Mouse (Mus musculus): ENCODE results near the gene Hnrnpab. TPM values are rescaled to one million over a fixed set of nuclear protein-coding genes. Genes with fewer than 3 reads are reported as not detected.
"Not testable (repeated sequence)": the region's sequence is repeated elsewhere in the genome, so short reads cannot be mapped to it uniquely, and the experiment has no call there.

The Hnrnpab gene
- polyA plus RNA-seq, 1 experiment from 2014 or later = 238 TPM

DNA sequence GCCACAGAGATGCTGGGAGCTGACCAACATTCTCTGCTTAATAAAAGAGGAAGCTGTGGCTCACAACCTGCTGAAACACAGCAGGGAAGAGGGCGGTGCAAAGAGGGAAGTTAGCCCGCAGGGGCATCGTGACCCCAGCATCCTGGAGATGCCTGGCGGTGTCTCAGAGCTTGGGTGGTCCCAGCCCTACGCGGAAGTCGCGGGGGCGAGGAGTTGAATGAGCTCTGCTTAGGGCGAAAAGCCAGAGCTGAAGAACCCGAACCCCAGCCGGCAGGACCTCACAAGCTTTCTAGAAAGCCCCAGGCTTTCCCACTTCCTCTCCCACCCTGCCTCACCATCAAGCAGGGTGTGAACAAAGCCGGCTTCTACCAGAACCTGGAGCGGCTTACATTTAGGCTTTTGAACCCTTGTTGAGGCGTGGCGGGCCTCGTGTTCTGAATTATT lies 31.3 kb upstream of the Hnrnpab start:
- Histone ChIP-seq H3K9ac (ENCODE audit: low read length) (peak overlapping the region; percentile 60), H3K4me3 (replicated peaks; ENCODE audit: low read length) (peak overlapping the region; percentile 25), H3K27ac (ENCODE audit: low read length) (peak overlapping the region; percentile 74), H3K9me3 (replicated peaks; ENCODE audit: control insufficient read depth, low read length) (no peaks in the 10 kb centered on the region), H3K36me3 (ENCODE audit: control insufficient read depth, insufficient read depth, low read length) (no peaks in the 10 kb centered on the region), H3K27me3 (ENCODE audit: control insufficient read depth, insufficient read depth, low read length) (no peaks in the 10 kb centered on the region), H3K4me2 (ENCODE audit: low read depth, low read length) (peak overlapping the region; percentile 50), H3K4me1 (ENCODE audit: control insufficient read depth, insufficient read depth, low read length) (peaks cover 10% of the 10 kb centered on the region)
- no peak for ATAC-seq (ENCODE audit: insufficient read depth, low FRiP score)
- 7% methylated on average over 17 of the region's 17 CpGs for WGBS

DNA sequence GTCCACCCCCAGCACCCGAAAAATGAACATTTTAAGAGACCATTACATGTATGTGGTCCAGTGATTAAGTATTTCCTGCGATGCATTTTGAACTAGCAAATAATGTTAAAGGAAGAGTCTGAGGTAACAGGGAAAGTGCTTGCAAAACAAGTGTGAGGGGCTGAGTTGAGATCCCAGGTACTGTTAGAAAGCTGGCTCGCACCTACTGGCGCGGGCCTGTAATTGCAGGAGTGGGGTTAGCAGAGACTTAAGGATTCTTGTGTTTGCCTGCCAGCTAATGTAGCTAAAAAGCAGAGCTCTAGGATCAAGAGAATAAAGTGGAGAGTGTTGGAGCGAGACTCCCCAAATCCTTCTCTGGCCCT lies 29.7 kb upstream of the Hnrnpab start:
- Histone ChIP-seq H3K27ac (ENCODE audit: low read length) (peak overlapping the region; percentile 88), H3K4me1 (ENCODE audit: control insufficient read depth, insufficient read depth, low read length) (peaks cover 10% of the 10 kb centered on the region), H3K9ac (ENCODE audit: low read length) (peak overlapping the region; percentile 81), H3K4me2 (ENCODE audit: low read depth, low read length) (peak overlapping the region; percentile 72), H3K27me3 (ENCODE audit: control insufficient read depth, insufficient read depth, low read length) (no peaks in the 10 kb centered on the region), H3K36me3 (ENCODE audit: control insufficient read depth, insufficient read depth, low read length) (no peaks in the 10 kb centered on the region), H3K9me3 (replicated peaks; ENCODE audit: control insufficient read depth, low read length) (no peaks in the 10 kb centered on the region), H3K4me3 (replicated peaks; ENCODE audit: low read length) (peak overlapping the region; percentile 68)
- 4% methylated on average over 6 of the region's 6 CpGs for WGBS
- peak; percentile 42; the same call in 1 of the 2 replicates for ATAC-seq (ENCODE audit: insufficient read depth, low FRiP score)

DNA sequence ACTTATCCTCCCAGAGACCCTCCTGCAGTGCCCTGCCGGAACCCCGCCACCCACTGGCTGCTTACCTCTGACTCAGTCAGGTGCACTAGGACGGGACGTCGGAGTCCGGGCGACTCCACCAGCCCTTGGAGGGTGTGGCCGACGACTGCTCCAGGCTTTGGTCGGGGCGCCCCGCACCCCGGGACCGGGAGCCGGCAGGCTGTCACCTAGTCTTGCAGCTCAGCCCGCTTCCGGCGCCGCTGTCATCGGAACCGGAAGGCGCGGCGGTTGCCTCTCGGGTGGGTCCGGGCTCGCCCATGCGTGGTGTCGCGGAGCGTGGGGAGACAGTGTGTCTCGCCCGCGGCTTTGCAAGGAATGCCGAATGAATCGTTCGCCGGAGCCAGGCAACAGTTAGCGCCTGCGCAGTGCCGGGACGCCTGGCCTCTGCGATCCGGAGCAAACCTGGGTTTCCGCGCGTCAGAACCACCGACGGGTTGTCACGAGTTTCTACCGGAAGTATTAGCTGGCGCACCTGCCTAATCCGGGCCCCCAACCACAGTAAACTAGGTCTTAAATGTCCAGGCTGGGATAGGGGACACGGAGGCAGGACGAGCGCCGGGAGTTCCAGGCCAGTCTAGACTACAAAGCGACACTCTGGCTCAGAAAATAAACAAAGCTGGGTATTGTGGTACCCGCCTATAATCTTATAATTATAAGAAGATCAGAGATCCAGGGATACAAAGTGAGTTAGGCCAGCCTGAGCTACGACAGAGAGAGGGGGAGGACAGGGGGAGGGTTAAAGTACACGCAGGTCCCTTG lies 29.1 kb upstream of the Hnrnpab start, which contains the start of gene Rmnd5b:
Rmnd5b (minus strand) TSS at position 372 of the 798 bp plus-strand sequence.
- WGBS = under 1% methylated on average over 61 of the region's 61 CpGs

DNA sequence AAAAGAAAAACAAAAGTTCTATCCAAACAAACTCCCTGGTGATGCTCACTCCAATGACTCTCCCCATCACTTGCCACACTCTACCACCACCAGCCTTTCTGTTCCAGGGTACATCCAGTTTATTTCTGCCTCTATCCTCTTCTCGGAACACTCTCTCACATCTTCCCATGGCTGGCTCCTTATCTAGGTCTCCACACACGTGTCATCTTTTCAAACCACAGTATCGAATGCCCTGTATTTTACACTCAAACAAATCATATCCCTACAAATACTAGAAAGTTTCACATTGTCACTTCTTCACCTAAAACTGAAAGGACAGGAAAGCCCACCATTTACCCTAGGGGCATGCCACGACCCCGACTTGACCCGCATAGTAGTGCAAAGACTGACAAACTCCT lies 28.5 kb upstream of the Hnrnpab start:
- 7% methylated on average over 6 of the region's 6 CpGs for WGBS
- Histone ChIP-seq H3K9me3 (replicated peaks; ENCODE audit: control insufficient read depth, low read length) (no peaks in the 10 kb centered on the region), H3K4me3 (replicated peaks; ENCODE audit: low read length) (peak overlapping the region; percentile 68), H3K27me3 (ENCODE audit: control insufficient read depth, insufficient read depth, low read length) (no peaks in the 10 kb centered on the region), H3K4me2 (ENCODE audit: low read depth, low read length) (peak overlapping the region; percentile 72), H3K9ac (ENCODE audit: low read length) (peak overlapping the region; percentile 81), H3K27ac (ENCODE audit: low read length) (peak overlapping the region; percentile 88), H3K36me3 (ENCODE audit: control insufficient read depth, insufficient read depth, low read length) (no peaks in the 10 kb centered on the region), H3K4me1 (ENCODE audit: control insufficient read depth, insufficient read depth, low read length) (peaks cover 10% of the 10 kb centered on the region)
- ATAC-seq (ENCODE audit: insufficient read depth, low FRiP score) = no peak

More for the DNA sequence above, 29.1 kb upstream of the Hnrnpab start, which contains the start of gene Rmnd5b:
- Histone ChIP-seq H3K9ac (ENCODE audit: low read length) (peak within 1 kb of the TSS; percentile 81), H3K4me1 (ENCODE audit: control insufficient read depth, insufficient read depth, low read length) (peaks cover 10% of the 10 kb centered on the region), H3K4me3 (replicated peaks; ENCODE audit: low read length) (peak within 1 kb of the TSS; percentile 68), H3K36me3 (ENCODE audit: control insufficient read depth, insufficient read depth, low read length) (no peaks in the 10 kb centered on the region), H3K27me3 (ENCODE audit: control insufficient read depth, insufficient read depth, low read length) (no peaks in the 10 kb centered on the region), H3K4me2 (ENCODE audit: low read depth, low read length) (peak within 1 kb of the TSS; percentile 72), H3K9me3 (replicated peaks; ENCODE audit: control insufficient read depth, low read length) (no peaks in the 10 kb centered on the region), H3K27ac (ENCODE audit: low read length) (peak within 1 kb of the TSS; percentile 88)
- peak; percentile 85 for ATAC-seq (ENCODE audit: insufficient read depth, low FRiP score)

DNA sequence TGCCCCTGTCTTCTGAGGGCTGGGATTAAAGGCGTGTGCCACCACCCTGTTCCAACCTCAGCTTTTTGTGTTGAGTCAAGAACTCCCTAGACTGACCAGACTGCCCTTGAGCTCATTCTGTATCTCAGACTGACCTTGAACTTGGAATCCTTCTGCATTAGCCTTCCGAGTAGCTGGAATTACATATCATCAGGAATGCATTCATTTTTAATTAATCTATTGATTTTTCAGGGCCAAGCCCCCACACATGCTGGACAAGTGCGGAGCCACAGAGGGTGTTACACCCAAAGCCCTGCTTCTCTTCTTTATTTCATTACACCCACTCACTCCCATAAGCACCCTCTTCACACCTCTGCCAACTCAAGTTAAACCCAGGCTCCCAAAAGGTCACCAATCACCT lies 27.1 kb upstream of the Hnrnpab start:
- no peak for ATAC-seq (ENCODE audit: insufficient read depth, low FRiP score)
- no peaks in the 10 kb centered on the region for H3K27me3 ChIP-seq (ENCODE audit: control insufficient read depth, insufficient read depth, low read length)
- H3K4me1 ChIP-seq (ENCODE audit: control insufficient read depth, insufficient read depth, low read length) = peaks cover 10% of the 10 kb centered on the region
- H3K4me3 ChIP-seq (replicated peaks; ENCODE audit: low read length) = no peak overlapping the region
- H3K4me2 ChIP-seq (ENCODE audit: low read depth, low read length) = no peak overlapping the region
- H3K9ac ChIP-seq (ENCODE audit: low read length) = no peak overlapping the region
- no peaks in the 10 kb centered on the region for H3K36me3 ChIP-seq (ENCODE audit: control insufficient read depth, insufficient read depth, low read length)
- WGBS = 90% methylated on average over 3 of the region's 3 CpGs
- no peak overlapping the region for H3K27ac ChIP-seq (ENCODE audit: low read length)
- no peaks in the 10 kb centered on the region for H3K9me3 ChIP-seq (replicated peaks; ENCODE audit: control insufficient read depth, low read length)

DNA sequence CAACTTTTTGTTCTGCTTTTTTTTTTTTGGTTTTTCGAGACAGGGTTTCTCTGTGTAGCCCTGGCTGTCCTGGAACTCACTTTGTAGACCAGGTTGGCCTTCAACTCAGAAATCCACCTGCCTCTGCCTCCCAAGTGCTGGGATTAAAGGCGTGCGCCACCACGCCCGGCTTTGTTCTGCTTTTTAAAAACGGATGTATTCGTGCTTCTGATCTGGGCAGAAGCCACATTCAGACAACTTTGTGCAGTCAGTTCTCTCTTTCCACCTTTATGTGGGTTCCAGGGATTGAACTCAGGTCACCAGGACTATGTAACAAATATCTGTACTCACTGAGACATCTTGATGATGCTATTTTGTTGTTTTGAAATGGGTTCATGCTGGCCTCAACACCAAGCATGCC lies 26.6 kb upstream of the Hnrnpab start:
- not testable (repeated sequence) for H3K4me2 ChIP-seq (ENCODE audit: low read depth, low read length); H3K36me3 ChIP-seq (ENCODE audit: control insufficient read depth, insufficient read depth, low read length); H3K27ac ChIP-seq (ENCODE audit: low read length); H3K4me1 ChIP-seq (ENCODE audit: control insufficient read depth, insufficient read depth, low read length); H3K9me3 ChIP-seq (replicated peaks; ENCODE audit: control insufficient read depth, low read length); H3K27me3 ChIP-seq (ENCODE audit: control insufficient read depth, insufficient read depth, low read length); H3K4me3 ChIP-seq (replicated peaks; ENCODE audit: low read length); H3K9ac ChIP-seq (ENCODE audit: low read length); ATAC-seq (ENCODE audit: insufficient read depth, low FRiP score)
- WGBS = 89% methylated on average over 7 of the region's 7 CpGs

DNA sequence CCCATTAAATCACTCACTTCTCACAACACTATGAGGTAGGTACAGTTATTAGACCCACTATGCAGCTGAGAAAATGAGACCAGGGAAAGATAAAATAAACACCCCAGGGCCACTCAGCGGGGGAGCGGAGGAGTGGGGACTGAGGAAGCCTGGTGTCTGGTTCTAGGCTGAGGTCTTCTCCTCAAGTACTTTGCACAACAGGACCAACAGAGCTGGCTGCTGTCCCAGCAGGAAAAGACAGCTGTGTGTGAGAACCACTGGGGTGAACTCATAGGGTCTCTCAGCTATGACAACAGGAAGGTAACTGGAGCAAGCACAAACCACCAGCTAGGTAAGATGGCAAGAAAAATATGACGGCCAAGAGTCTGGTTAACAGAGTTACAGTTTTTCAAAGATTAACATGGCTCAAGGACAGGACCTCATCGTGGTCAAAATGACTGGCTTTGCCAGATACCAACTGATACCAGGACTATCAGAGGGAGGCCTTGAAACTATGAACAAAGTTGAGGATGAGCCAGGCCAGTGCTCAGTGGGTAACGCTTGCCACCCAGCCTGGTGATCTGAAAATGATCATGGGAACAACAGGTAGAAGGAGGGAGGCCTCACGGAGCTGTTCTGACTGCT lies 25.6 kb upstream of the Hnrnpab start:
- no peak overlapping the region for H3K4me2 ChIP-seq (ENCODE audit: low read depth, low read length)
- ATAC-seq (ENCODE audit: insufficient read depth, low FRiP score) = no peak
- WGBS = 81% methylated on average over 6 of the region's 6 CpGs
- no peak overlapping the region for H3K27ac ChIP-seq (ENCODE audit: low read length)
- no peaks in the 10 kb centered on the region for H3K36me3 ChIP-seq (ENCODE audit: control insufficient read depth, insufficient read depth, low read length)
- no peaks in the 10 kb centered on the region for H3K27me3 ChIP-seq (ENCODE audit: control insufficient read depth, insufficient read depth, low read length)
- no peaks in the 10 kb centered on the region for H3K9me3 ChIP-seq (replicated peaks; ENCODE audit: control insufficient read depth, low read length)
- H3K4me3 ChIP-seq (replicated peaks; ENCODE audit: low read length) = no peak overlapping the region
- H3K4me1 ChIP-seq (ENCODE audit: control insufficient read depth, insufficient read depth, low read length) = 0 out of 2 replicates have a peak, but pooled peaks cover 3% of the 10 kb centered on the region
- no peak overlapping the region for H3K9ac ChIP-seq (ENCODE audit: low read length)

DNA sequence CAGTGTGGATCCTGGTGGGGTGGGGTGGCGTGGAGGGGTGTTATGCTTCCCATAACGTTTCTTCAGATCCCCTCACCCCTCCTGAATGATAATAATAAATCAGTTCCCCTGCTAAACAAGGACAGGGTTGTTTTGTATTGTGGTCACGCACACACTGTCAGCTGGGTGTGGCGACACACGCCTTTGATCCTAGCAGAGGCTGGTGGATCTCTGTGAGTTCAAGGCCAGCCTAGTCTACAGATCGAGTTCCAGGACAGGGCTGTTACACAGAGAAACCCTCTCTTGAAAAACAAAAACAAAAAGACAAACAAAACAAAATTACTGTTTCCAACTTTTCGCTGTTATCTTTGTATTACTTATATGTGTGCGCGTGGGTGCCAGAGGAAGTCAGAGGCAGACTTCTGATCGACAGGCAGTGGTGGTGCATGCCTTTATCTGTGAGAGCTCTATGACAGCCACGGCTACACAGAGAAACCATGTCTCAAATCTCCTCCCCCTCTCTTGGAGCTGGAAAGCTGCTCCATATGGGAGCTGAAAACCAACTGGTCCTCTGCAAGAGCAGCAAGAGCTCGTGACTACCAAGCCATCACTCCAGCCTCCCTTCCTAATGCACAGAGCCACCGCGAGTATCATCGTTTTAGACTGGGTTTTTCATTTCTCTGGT lies 23.1 kb upstream of the Hnrnpab start:
- H3K9me3 ChIP-seq (replicated peaks; ENCODE audit: control insufficient read depth, low read length) = no peaks in the 10 kb centered on the region
- no peaks in the 10 kb centered on the region for H3K4me1 ChIP-seq (ENCODE audit: control insufficient read depth, insufficient read depth, low read length)
- H3K9ac ChIP-seq (ENCODE audit: low read length) = no peak overlapping the region
- WGBS = 78% methylated on average over 15 of the region's 15 CpGs
- H3K4me3 ChIP-seq (replicated peaks; ENCODE audit: low read length) = no peak overlapping the region
- no peak overlapping the region for H3K4me2 ChIP-seq (ENCODE audit: low read depth, low read length)
- peaks cover 15% of the 10 kb centered on the region for H3K36me3 ChIP-seq (ENCODE audit: control insufficient read depth, insufficient read depth, low read length)
- no peak for ATAC-seq (ENCODE audit: insufficient read depth, low FRiP score)
- H3K27ac ChIP-seq (ENCODE audit: low read length) = no peak overlapping the region
- no peaks in the 10 kb centered on the region for H3K27me3 ChIP-seq (ENCODE audit: control insufficient read depth, insufficient read depth, low read length)

DNA sequence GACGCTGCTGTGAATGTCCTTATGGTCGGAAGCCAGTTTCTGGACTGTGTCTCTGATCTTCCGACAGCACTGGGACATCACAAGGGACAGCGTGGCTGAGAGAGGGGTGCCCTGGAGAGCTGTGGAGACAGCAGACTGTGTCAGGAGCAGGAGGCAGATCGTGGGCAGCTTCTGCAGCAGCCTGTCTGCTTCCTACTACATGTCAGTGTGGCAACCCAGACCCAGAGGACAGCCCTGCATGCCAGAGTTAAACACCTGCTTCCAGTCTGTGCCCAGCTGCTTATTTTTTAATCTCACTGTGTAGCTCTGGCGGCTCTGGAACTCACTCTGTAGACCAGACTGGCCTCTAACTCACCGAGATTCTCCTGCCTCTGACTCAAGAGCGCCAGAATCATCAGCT lies 21.3 kb upstream of the Hnrnpab start:
- ATAC-seq (ENCODE audit: insufficient read depth, low FRiP score) = no peak
- WGBS = 80% methylated on average over 8 of the region's 8 CpGs
- H3K9ac ChIP-seq (ENCODE audit: low read length) = no peak overlapping the region
- no peaks in the 10 kb centered on the region for H3K4me1 ChIP-seq (ENCODE audit: control insufficient read depth, insufficient read depth, low read length)
- H3K4me2 ChIP-seq (ENCODE audit: low read depth, low read length) = no peak overlapping the region
- H3K27me3 ChIP-seq (ENCODE audit: control insufficient read depth, insufficient read depth, low read length) = no peaks in the 10 kb centered on the region
- no peak overlapping the region for H3K4me3 ChIP-seq (replicated peaks; ENCODE audit: low read length)
- peaks cover 24% of the 10 kb centered on the region for H3K36me3 ChIP-seq (ENCODE audit: control insufficient read depth, insufficient read depth, low read length)
- H3K9me3 ChIP-seq (replicated peaks; ENCODE audit: control insufficient read depth, low read length) = no peaks in the 10 kb centered on the region
- H3K27ac ChIP-seq (ENCODE audit: low read length) = no peak overlapping the region

Data from stomach, embryonic 16.5 days (tissue).